Mouse (Mus musculus): ENCODE measurements at regions not wholly inside any gene's neighbourhood (a gene's known extent, or its start where the extent isn't known, plus 50 kb on each side); places are given as distances from the start of the nearest gene placed in this dataset.

- DNase-seq (ENCODE audit: low spot score): no peak
- no peak overlapping the region for H3K4me3 ChIP-seq
- H3K27ac ChIP-seq: no peak overlapping the region
- no peaks in the 10 kb centered on the region for H3K36me3 ChIP-seq
- no peaks in the 10 kb centered on the region for H3K27me3 ChIP-seq (ENCODE audit: insufficient read depth, poor library complexity, severe bottlenecking)
- H3K9me3 ChIP-seq: no peaks in the 10 kb centered on the region
- 88% methylated on average over 5 of the region's 5 CpGs for WGBS
- H3K4me1 ChIP-seq (replicated peaks): peaks cover 7% of the 10 kb centered on the region; the same call in 1 of the 2 replicates
Measured at GRCm38 (mm10) chr9:41791501-41792172, 332.5 kb downstream of the Sorl1 start.

GRCm38 (mm10) chr9:41785131-41785530 is 339.0 kb downstream of the Sorl1 start:
- Histone ChIP-seq H3K27me3 (ENCODE audit: insufficient read depth, poor library complexity, severe bottlenecking) (no peaks in the 10 kb centered on the region), H3K4me1 (replicated peaks) (no peaks in the 10 kb centered on the region), H3K27ac (no peak overlapping the region), H3K9me3 (peaks cover 8% of the 10 kb centered on the region), H3K4me3 (no peak overlapping the region), H3K36me3 (no peaks in the 10 kb centered on the region)
- 80% methylated on average over 3 of the region's 3 CpGs for WGBS
- DNase-seq (ENCODE audit: low spot score): no peak

- no peak for DNase-seq (ENCODE audit: low spot score)
- H3K27ac ChIP-seq: no peak overlapping the region
- no peaks in the 10 kb centered on the region for H3K4me1 ChIP-seq (replicated peaks)
- H3K4me3 ChIP-seq: no peak overlapping the region
- 95% methylated on average over 8 of the region's 8 CpGs for WGBS
- H3K36me3 ChIP-seq: no peaks in the 10 kb centered on the region
- H3K27me3 ChIP-seq (ENCODE audit: insufficient read depth, poor library complexity, severe bottlenecking): no peaks in the 10 kb centered on the region
- no peaks in the 10 kb centered on the region for H3K9me3 ChIP-seq
Measured at GRCm38 (mm10) chr9:41772281-41772902, 351.7 kb downstream of the Sorl1 start.

DNA sequence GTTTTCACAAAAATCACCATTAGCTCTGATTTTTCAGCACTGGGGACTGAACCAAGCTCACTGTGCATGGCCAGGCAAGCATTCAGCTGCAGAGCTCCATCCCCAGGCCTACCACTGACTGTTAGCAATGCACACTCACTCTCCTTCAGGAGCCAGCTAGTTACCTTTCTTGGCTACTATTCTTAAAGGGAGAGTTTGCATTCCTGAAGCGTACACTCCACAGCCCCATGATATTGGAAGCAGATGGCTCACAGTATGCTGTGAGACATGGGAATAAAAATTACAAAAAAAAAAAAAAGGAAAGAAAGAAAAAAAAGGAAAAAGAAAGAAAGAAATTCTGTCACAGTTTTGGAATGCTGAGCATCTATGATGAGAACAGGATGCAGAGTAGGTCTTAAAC is 352.8 kb downstream of the Sorl1 start:
- no peak for DNase-seq (ENCODE audit: low spot score)
- Histone ChIP-seq H3K4me1 (replicated peaks) (peaks cover 4% of the 10 kb centered on the region; the same call in 1 of the 2 replicates), H3K27me3 (ENCODE audit: insufficient read depth, poor library complexity, severe bottlenecking) (no peaks in the 10 kb centered on the region), H3K9me3 (no peaks in the 10 kb centered on the region), H3K4me3 (no peak overlapping the region), H3K36me3 (no peaks in the 10 kb centered on the region), H3K27ac (no peak overlapping the region)
- 78% methylated on average over 1 of the region's 1 CpGs for WGBS

GRCm38 (mm10) chr9:41768316-41768715 is 355.8 kb downstream of the Sorl1 start:
- no peak overlapping the region for H3K4me3 ChIP-seq
- H3K27me3 ChIP-seq (ENCODE audit: insufficient read depth, poor library complexity, severe bottlenecking): no peaks in the 10 kb centered on the region
- peaks cover 5% of the 10 kb centered on the region; the same call in 1 of the 2 replicates for H3K4me1 ChIP-seq (replicated peaks)
- DNase-seq (ENCODE audit: low spot score): no peak
- 91% methylated on average over 3 of the region's 3 CpGs for WGBS
- no peak overlapping the region for H3K27ac ChIP-seq
- no peaks in the 10 kb centered on the region for H3K36me3 ChIP-seq
- H3K9me3 ChIP-seq: no peaks in the 10 kb centered on the region

- Histone ChIP-seq H3K36me3 (no peaks in the 10 kb centered on the region), H3K27ac (peak overlapping the region; percentile 70), H3K27me3 (ENCODE audit: insufficient read depth, poor library complexity, severe bottlenecking) (no peaks in the 10 kb centered on the region), H3K4me3 (no peak overlapping the region), H3K4me1 (replicated peaks) (peaks cover 5% of the 10 kb centered on the region; the same call in 1 of the 2 replicates), H3K9me3 (no peaks in the 10 kb centered on the region)
- WGBS: 30% methylated on average over 4 of the region's 4 CpGs
- peak; percentile 60 for DNase-seq (ENCODE audit: low spot score)
Measured at GRCm38 (mm10) chr9:41766533-41766920, 357.6 kb downstream of the Sorl1 start.

- no peaks in the 10 kb centered on the region for H3K27me3 ChIP-seq (ENCODE audit: insufficient read depth, poor library complexity, severe bottlenecking)
- peaks cover 5% of the 10 kb centered on the region; the same call in 1 of the 2 replicates for H3K4me1 ChIP-seq (replicated peaks)
- H3K27ac ChIP-seq: peak overlapping the region; percentile 70
- WGBS: 91% methylated on average over 6 of the region's 6 CpGs
- H3K4me3 ChIP-seq: no peak overlapping the region
- H3K36me3 ChIP-seq: no peaks in the 10 kb centered on the region
- DNase-seq (ENCODE audit: low spot score): no peak
- no peaks in the 10 kb centered on the region for H3K9me3 ChIP-seq
Measured at GRCm38 (mm10) chr9:41765816-41766532, 358.1 kb downstream of the Sorl1 start.

- 90% methylated on average over 3 of the region's 3 CpGs for WGBS
- DNase-seq (ENCODE audit: low spot score): no peak
Measured at GRCm38 (mm10) chr9:41761050-41761576, 363.0 kb downstream of the Sorl1 start.

GRCm38 (mm10) chr9:41754434-41755002 is 369.6 kb downstream of the Sorl1 start:
- WGBS: 85% methylated on average over 6 of the region's 6 CpGs
- Histone ChIP-seq H3K27ac (no peak overlapping the region), H3K36me3 (no peaks in the 10 kb centered on the region), H3K4me1 (replicated peaks) (no peaks in the 10 kb centered on the region), H3K9me3 (no peaks in the 10 kb centered on the region), H3K4me3 (no peak overlapping the region), H3K27me3 (ENCODE audit: insufficient read depth, poor library complexity, severe bottlenecking) (no peaks in the 10 kb centered on the region)
- DNase-seq (ENCODE audit: low spot score): no peak

More at GRCm38 (mm10) chr9:41761050-41761576, 363.0 kb downstream of the Sorl1 start:
- Histone ChIP-seq H3K4me1 (replicated peaks) (no peaks in the 10 kb centered on the region; the same call in 1 of the 2 replicates), H3K36me3 (no peaks in the 10 kb centered on the region), H3K4me3 (no peak overlapping the region), H3K27me3 (ENCODE audit: insufficient read depth, poor library complexity, severe bottlenecking) (no peaks in the 10 kb centered on the region), H3K27ac (no peak overlapping the region), H3K9me3 (no peaks in the 10 kb centered on the region)

DNA sequence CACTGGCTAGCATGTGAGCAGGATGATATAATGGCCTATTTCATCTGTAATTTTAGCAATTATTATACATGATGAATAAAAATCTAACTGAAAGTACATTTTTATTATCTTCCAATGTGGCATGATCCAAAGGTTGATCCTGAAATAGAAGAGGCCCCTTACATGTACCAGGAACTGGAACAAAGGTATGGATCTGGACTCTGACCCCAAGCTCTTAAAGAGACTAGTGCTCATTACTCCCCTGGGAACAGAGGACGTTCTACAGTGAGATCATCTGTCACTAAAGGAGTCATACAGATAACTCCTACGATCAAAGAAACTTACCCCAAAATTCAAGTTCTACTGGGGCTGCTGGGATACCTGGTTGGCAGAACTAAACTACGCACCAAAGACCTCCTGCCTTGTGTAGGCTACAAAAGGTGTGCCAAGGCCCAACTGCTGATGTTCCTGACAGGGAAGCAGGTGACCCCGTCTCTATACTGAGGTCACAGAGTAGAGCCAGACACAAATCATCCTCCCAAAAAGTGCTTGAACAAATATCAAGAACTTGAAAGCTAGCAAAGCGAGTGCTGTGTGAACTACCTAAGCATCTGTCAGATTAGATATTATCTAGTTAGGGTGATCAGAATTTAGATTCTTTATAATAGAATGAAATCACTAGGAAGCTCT is 378.0 kb downstream of the Sorl1 start:
- Histone ChIP-seq H3K9me3 (no peaks in the 10 kb centered on the region), H3K27me3 (ENCODE audit: insufficient read depth, poor library complexity, severe bottlenecking) (no peaks in the 10 kb centered on the region), H3K27ac (no peak overlapping the region), H3K4me3 (no peak overlapping the region), H3K36me3 (no peaks in the 10 kb centered on the region), H3K4me1 (replicated peaks) (no peaks in the 10 kb centered on the region)
- WGBS: 86% methylated on average over 5 of the region's 5 CpGs
- no peak for DNase-seq (ENCODE audit: low spot score)

DNA sequence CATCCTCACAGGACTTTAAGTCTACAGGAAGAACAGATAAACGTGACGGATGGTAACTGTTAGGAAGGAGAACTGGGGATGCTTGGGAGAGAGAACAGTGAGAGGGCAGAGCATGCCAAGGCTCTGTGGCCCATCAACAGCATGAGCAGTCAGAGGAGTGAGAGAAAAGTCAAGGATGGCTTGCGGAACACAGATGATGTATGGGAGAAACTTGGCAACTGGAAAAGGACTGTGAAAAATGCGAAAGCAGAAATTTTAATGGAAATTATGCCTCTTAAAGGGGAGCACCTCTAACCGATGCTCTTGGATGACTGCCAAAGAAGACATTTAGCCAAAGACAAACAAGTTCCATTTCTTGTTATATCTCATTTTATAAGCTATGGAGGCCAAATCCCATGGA is 382.6 kb downstream of the Sorl1 start:
- 93% methylated on average over 5 of the region's 5 CpGs for WGBS
- H3K4me3 ChIP-seq: no peak overlapping the region

DNA sequence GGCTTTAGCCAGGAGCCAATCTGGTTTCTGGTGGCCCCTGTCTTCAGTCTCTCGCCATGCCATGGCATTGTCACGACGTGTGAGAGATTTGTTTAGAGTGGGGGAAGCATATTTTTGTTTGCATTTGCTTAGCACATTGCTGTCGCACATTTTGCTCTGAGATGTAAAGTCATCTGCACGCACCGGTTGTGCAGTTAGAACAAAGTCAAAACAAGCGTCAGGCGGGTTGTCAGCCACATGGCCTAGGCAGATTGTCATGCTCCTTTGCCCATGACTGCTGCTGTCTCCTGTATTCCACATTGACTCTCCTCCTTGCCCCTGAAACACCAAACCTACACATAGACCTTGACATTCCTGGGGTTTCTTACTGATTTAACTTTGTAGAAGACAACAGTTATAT is 383.6 kb downstream of the Sorl1 start:
- peaks cover 3% of the 10 kb centered on the region; the same call in 1 of the 2 replicates for H3K27me3 ChIP-seq (ENCODE audit: insufficient read depth, poor library complexity, severe bottlenecking)
- H3K36me3 ChIP-seq: no peaks in the 10 kb centered on the region
- no peak overlapping the region for H3K27ac ChIP-seq
- no peak overlapping the region for H3K4me3 ChIP-seq
- peaks cover 26% of the 10 kb centered on the region for H3K4me1 ChIP-seq (replicated peaks)
- H3K9me3 ChIP-seq: no peaks in the 10 kb centered on the region
- WGBS: 94% methylated on average over 8 of the region's 8 CpGs
- no peak for DNase-seq (ENCODE audit: low spot score)

More for the DNA sequence above, 382.6 kb downstream of the Sorl1 start:
- H3K36me3 ChIP-seq: no peaks in the 10 kb centered on the region
- peaks cover 17% of the 10 kb centered on the region for H3K4me1 ChIP-seq (replicated peaks)
- no peaks in the 10 kb centered on the region for H3K9me3 ChIP-seq
- DNase-seq (ENCODE audit: low spot score): no peak
- no peak overlapping the region for H3K27ac ChIP-seq
- peaks cover 3% of the 10 kb centered on the region; the same call in 1 of the 2 replicates for H3K27me3 ChIP-seq (ENCODE audit: insufficient read depth, poor library complexity, severe bottlenecking)

All from hindbrain, embryonic 10.5 days (tissue).